Mouse (Mus musculus) kidney, adult 18-20 months (tissue): ENCODE data around the gene Gpr18.

Source experiments
- DNase-seq: peaks from one replicate; pipeline ENCODE4 v3.0.0; 2021

Gpr18 gene

DNA sequence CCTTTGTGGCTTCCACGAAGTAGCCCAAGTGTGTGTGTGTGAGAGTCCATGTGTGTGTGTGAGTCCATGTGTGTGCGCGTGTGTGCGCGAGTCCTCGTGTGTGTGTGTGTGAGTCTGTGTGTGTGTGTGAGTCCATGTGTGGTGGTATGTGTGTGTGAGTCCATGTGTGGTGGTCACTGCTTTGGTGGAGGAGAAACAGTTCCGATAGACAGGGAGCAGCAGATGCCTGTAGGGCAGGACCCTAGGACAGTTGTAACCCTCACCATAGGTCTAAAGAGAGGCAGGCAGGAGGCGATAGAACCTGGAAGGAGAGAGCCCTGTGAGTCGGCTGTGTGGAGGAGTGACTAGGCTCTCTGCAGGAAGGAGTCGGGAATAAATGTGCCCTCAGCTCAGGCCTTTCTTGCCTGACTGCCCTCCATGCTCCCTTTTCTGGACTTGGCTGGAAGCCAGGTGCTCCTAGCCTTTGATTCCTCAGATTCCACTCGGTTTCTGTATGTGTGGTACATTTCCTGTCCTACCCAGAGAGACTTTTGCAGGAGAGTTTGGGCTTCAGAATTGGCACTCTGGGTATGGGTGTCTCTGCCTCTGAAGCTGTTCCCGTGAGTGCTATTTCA is 5.0 kb upstream of the Gpr18 start:
- DNase-seq, result peak; percentile 69

DNA sequence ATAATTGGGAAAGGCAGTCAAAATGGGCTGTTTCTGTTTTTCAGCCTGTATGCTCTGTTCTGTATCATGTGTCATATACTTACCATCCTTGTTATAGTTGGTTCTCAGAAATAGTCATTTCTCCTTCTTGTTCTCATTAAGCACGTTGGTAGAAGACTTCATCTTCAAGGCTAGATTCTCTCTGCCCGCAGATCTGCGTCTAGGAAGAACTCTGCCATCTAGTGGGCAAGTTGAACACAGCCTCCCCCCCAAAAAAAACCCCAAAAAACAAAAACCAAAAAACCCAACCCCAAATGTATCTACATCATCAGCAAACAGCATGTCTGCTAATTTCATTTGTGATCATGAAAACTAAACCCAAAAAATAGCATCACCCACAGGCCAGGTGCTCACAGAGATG is 4.2 kb upstream of the Gpr18 start:
- DNase-seq, result no peak

DNA sequence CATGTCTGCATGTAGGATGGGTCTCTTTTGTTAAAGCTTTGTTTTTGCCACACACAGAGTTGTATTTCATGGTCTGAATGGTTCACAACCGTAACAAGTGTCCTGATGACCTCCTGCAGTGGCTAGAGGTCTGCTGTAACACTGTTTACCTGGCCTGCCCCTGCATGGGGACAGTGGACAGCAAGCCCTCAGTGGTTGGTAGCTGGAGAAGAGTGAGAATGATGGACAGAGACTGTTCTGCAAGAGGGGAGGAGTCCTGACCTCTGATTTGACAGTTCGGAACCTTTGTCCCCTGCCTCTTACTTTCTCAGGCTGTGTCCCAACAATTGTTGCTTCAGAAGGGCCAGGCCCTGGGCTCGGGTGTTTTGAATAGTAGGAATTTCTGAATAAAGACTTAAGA is 2.7 kb upstream of the Gpr18 start:
- DNase-seq, result no peak

DNA sequence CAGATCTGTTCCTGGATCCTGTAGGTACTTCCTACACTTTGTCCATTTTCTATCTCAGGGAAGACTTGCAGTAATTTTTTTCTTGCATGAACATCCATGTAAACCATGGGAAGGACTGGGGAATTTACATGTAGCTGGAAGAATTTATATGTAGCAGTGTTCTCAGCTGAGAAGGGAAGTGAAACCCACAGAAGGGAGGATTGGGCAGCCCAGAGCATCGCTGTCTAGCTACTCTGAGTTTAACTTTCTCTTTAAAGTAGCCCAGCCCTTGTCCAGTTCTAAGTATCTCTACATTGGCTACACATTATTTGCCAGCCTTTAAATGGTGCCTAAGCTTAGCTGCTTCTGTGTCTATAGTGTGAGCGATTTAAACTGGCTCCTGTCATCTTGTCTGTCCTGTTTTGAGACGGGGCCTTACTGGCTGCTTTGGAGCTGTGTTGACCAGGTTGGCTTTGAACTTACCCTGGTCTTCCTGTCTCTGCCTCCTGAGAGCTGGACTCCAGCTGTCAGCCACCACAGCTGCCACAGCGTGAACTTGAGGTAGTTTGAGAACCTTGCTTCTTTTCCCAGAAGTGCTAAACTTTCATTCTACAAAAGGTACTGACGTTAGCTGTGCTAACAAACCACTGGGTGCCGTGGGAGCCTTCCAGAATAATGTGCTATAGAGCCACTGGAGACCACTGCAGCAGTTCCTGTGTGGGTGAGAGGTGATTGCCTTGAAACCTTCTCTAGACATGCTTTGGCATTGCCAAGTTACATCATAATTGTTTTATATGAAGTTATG is 922 bp upstream of the Gpr18 start:
- no peak for DNase-seq

DNA sequence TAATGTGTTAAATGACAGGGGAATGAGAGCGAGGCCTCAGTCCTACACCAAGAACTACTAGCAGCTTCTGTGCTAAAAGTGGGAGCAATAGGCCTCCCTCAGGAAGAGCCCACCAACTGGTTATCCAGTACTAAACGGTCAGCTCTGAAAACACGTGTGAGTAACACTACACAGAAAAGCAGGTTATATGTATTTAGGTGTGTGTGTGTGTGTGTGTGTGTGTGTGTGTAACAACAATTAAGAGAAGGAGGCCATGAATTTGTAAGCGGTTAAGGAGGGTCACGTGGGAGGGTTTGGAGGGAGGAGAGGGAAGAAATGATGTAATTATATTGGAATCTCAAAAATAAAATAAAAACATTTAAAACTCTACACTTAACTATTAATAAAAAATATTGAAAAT is 438 bp downstream of the Gpr18 start:
- no peak for DNase-seq

DNA sequence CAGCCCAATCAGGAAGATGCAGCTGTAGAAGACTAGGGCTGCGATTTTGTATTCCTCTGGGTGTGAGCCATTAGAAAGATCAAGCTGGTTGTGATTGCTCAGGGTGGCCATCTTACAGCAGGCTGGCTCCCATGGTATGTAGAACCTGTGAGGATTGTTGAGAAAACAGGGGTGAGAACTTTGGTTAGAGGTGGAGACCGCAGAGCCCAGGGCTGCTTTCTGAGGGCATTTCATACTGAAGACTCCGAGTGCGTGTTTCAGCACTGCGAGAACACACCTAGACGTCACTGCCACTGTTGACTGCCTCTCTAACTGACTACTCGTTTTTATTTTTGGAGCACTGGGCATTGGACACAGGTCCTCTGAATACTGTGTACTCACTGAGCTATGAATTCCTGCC is 3.1 kb downstream of the Gpr18 start:
- no peak for DNase-seq

DNA sequence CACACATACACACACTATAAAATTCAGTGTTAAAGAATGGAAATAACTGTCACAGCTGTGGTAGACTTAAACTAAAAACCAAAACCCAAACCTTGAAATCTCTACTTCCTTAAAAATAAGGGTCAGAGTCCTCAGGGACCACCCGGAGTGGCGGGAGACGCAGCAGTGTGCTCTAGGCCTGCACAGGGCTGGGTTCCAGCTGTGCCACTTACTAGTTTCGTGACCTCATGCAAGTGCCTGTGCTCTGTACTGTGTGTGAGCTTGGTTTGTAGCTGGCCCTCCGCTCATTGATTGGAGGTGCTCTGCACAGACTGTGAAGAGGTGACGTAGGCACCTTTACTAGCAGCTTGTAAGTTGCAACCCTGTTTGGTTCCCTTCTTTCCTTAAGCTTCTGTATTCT is 5.7 kb downstream of the Gpr18 start:
- DNase-seq, result no peak

DNA sequence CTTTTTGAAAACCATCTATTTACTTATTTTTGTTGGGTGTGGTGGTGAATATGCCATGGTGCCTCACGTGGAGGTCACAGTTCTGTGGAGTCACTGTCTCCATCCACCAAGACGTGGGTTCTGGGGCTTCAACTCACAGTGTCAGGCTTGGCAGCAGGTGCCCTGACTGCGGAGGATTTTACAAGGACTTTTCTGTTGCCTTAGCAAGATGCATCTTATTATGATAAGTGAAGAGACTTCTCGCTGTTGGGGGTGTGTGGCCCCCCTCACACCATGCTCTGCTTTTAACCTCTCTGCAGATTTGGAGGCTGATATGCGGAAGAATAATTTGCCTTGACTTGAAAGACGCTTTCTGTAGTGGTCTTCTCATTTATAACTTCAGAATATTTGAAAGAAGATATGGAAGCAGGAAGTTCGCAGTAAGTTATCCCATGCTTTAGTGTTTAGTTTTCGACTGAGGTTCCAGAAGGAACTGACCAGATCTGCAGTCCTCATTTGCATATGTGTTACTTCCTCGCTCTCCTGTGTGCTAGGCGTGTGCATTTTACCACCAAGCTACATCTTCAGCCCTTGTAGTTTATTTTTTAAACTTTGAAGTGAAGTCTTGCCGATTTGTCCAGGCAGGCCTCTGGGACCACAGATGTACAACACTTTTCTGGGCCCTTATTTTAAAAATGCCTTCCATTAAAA is 8.4 kb downstream of the Gpr18 start:
- DNase-seq, result no peak

DNA sequence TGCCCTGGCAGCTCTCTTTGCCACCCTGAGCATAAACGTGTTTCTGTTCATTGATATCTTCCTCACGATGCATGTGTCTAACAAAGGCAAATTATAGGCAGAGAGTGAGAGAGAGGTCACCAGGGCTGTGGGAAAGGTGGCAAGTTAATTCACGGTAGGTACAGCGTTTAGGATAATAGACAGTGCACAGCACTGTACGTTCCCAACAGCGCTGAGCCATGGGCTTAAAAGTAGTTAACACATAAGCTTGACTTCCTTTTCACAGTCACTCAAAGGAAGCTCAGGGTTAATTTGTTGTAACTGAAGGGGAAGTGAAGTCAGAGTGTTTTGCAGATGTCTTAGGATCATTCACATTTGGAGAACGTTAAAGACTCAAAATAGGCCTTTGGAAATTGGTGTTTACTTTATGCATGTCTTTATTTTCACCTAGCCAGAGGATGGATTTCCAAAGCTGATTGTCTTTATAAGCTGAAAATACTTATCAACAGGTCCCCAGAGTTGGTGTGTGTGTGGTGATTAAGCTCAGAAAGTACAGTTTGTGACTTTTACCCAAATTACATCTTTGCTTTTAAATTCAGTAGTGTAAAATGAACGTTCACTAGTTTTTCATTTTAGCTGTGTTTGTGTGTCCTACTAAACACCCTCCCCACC is 9.1 kb downstream of the Gpr18 start:
- DNase-seq, result no peak

DNA sequence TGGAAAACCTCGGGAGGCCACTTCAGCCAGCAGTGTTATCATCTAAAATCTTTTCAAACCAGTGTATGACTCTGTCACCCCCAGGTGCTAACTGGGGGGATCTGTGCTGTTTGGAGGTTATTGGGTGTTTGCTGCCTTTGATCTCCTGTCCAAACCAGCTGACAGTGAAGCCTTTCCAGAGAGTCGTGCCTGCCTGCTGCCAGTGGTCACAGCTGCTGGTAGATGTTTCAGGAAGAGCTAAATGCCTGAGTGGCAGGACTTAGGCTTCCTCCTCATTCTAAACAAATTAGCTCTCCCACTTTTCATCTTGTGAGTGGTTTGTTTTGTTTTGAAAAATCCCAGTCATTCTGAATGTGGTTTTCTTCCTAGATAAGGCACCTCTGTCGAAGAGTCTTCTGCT is 10.8 kb downstream of the Gpr18 start:
- no peak for DNase-seq

DNA sequence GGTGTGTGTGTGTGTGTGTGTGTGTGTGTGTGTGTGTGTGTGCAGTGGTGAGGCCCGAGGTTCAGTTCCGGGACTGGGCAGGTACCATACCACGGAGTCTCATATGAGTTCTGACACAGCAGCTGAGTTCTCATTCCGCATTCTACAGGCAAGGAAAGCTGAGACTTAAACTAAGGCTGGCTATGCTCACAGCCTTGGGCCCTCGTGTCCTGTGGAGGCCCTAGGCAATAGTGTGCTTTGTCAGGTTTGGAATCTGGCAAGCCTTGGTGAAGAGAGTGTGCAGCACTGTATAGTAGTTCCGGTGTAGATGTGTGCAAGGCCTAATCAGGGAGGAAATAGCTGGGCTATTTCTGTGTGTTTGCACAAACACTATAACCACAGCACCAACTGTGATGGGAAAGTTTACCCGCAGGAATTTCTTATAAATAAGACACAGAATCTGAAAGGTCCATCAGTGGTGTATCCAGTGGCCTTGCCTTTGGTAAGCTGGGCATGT is 12.2 kb downstream of the Gpr18 start:
- DNase-seq, result no peak

DNA sequence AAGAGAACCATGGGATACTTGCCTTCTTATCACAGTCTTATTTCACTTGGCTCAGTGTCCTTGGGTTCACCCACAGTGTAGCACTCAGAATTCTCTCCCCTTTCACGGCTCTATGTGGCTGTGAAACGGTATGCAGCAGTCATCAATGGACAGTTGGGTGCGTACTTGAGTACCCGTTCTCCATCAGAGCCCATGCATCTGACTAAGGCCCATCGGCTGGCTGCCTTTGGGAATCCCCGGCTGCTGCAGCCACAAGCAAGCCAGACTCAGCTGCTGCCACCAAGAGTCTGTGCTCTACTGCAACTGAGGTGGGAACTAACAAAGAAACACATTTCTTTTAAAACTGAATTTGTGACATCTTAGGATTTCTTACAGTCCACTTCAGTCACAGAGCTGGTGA is 14.1 kb downstream of the Gpr18 start:
- no peak for DNase-seq

DNA sequence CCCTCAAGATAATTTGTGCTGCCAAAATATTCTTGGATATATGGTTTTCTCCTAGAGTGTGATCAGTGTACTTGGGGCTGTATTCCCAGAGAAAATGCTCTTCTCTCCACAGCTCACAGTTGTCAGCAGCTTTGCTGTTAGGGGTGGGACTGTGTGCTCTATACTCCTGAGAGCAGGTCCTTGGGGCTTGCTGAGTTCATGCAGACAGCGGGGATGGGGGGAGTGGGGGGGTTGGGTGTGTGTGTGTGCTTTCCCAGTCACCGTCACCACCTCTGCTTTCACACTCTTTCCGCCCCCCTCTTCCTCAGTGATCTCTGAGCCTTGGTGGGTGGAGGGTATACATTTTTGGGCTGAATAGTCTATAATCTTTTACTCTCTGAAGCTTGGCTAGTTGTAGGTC is 16.5 kb downstream of the Gpr18 start:
- no peak for DNase-seq

DNA sequence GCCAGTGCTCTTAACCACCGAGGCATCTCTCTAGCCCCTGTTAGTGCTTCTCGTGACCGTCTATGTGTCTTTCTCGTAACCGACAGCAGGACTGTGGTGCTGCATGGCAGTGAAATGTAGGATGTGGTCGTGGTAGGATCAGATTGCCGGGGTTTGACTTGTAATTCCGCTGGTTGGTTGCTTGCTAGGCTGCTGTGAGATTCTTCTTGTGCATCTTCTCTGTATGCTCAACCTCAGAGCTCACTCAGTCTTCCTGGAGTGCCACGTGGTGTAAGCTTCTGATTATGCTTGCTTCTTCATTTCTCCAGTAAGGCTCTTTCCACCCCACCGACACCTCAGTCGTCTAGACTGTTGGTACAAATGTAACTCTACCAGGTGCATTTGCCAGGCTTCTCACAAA is 17.1 kb downstream of the Gpr18 start:
- DNase-seq, result no peak

DNA sequence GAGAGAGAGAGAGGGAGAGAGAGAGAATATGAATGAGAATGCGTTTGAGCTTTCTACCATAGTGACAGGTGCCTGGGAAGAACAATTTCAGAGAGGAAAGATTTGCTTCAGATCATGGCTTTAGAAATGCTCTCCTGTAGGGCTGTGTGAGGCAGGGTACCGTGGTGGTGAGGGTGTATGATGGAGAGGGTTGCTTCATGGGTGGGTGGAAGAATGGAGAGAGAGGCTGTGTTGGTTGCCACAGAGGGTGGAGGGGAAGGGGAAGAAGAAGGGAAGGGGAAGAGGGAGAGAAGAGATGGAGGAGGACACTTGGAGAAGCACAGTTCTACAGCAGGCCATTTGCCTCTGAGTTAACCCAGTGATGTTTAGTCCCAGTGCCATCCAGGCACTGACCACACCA is 17.8 kb downstream of the Gpr18 start:
- DNase-seq, result no peak

DNA sequence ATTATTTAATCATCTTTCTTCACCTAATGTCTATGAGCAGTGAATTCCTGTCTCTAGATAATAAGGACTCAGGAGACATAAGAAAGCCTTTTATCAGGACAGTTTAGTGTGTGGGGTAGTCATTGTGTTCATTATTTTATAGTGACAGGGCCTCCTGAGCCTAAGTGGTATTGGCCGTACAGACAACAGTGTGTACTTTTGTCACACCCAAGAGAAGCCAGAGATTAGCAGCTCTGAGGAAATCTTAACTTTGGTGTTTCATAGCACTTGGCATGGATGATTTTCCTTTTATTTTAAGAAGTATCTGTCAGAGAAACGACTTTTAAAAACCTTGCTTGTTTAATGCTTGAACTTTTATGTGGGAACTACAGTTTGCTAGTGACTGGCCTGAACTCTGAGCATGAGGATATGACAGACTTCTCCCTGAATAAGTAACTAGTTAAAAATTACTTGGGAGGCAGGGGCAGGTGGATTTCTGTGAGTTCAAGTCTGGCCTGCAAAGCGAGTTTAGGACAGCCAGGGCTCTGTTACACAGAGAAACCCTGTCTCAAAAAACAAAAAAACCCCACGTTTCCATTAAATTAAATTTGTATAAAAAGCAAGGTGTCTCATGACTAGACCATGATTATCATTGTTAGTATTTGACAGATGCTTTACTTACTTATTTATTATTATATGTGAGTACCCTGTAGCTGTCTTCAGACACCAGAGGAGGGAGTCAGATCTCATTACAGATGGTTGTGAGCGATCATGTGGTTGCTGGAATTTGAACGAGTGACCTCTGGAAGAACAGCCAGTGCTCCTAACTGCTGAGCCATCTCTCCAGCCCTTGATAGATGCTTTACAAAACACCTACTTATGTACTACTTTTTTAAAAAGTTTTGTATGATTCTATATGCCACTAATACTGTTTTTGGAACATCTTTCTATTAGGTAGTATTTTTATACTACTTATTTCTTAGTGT is 19.2 kb downstream of the Gpr18 start:
- DNase-seq, result peak; percentile 59

DNA sequence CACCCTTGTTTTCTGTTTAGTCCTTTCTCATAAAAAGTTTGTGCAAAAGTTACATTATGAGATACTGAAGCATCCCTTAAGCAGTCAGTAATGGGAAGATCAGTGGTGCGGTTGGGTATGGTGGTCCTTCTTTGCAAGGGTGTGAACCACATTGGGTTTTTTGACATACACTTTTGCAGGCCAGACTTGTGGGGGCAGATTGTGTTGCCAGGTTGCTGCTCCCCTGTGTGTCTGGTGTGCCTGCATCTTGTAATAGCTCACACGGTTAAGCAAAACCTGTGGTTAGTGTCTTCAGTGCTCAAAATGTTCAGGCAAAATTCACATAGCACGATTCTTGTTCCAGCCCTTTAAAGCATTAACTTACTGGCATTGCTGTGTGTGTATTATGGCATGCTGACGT is 20.3 kb downstream of the Gpr18 start:
- no peak for DNase-seq

DNA sequence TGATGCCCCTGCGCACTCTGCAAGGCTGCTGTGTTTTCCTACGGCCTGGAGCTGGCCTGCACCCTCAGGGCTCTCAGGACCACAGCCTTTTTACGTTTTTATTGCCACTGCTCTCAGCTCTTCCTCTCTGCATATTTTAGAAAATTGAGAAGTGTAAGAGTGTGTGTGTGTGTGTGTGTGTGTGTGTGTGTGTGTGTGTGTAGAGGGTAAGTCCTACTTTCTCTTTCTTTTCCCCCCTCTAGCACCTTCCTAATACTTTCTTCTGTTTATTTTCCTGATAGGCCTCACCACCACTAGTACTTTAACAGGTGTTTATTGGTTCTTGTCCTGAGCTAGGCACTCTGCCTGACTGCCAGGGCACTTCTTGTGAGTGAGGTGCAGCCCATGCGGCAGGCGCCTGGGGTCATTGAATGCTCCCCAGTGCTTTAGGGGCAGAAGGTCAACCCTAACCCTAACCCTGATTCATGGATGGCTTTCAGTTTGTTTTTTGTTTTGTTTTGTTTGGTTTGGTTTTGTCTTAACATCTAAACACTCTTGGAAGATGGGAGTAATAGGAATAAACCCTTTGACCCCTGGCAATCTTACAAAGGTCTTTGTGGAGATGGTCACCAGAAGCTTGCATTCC is 21.0 kb downstream of the Gpr18 start:
- DNase-seq, result peak; percentile 21

DNA sequence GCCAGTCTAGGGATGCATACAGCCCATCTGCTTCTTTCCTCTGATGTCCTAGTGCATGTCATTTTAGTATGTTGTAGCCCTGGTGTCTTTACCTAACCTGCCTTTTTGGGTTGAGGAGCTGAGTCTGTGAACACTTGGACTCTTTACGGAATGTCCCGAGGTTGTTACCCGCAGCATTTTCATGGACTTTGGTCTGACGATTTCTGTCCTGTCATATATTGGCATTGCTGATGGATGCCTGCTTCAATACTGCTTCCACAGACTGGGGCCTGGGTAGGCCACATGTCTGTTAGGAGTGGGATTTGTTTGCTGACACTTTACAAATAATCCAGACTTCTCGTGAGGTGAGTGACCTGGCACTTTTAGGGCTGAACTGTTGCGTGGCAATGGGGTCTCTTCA is 21.8 kb downstream of the Gpr18 start:
- DNase-seq, result peak; percentile 43

DNA sequence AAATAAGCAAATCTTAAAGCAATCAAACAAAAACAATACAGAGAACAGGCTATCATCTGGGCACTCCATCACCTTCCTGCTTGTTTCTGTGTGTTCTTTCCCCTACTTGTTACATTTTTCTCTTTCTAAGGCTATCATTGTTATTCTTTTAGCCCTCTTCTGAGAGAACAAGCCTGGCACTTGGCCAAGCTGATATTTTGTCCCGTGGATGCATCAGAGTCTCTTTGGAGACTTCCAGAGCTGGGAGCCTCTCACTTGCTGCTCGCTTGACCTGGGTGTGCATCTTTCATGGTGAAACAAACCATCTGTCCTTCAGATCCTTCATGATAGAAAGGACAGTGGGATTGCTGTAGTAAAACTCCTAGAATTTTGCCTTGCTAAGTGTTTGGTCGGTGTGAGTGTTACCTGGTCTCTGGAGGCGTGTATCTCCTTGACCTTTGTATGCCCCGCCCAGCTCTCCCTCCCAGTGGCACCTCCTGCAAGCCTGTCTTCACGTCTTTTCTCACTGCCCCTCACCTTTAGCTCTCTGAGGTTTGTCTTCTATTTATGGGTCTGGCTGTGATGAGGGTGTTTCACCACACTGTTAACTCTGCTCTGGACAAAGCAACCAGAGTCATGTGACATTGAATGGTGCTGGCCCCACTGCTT is 31.3 kb downstream of the Gpr18 start:
- no peak for DNase-seq

DNA sequence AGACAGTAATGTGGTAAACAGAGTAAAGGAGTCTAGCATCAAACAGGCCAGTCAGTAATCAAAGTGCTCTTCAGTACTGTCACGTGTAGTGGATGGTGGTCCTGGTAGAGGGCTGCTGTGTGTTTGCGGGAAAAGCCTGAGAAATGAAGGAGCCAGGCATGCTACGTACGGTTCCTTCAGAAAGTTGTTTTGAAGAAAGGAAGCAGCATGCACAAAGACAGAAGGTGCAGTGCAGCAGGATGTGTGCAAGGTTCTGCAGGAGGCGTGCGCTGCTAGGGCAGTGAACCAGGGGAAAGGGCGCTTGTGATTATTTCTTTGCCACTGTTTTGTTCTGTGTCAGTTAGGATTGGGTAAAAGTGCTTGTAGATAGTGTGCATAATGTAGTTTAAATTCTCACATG is 34.4 kb downstream of the Gpr18 start:
- no peak for DNase-seq
